Mouse (Mus musculus): ENCODE results near the gene Ubl7.

Ubl7 gene

GRCm38 (mm10) chr9:57948333-57948931 lies 37.7 kb downstream of the Ubl7 start:
- DNase-seq (ENCODE audit: low read depth, low spot score): no peak

- no peak for DNase-seq (ENCODE audit: low read depth, low spot score)
Measured at GRCm38 (mm10) chr9:57949102-57949704, 38.4 kb downstream of the Ubl7 start.

GRCm38 (mm10) chr9:57949879-57950278 lies 39.1 kb downstream of the Ubl7 start:
- no peak for DNase-seq (ENCODE audit: low read depth, low spot score)

GRCm38 (mm10) chr9:57950519-57950918 lies 39.7 kb downstream of the Ubl7 start:
- DNase-seq (ENCODE audit: low read depth, low spot score): no peak

GRCm38 (mm10) chr9:57951993-57952392 lies 41.2 kb downstream of the Ubl7 start:
- no peak for DNase-seq (ENCODE audit: low read depth, low spot score)

- no peak for DNase-seq (ENCODE audit: low read depth, low spot score)
Measured at GRCm38 (mm10) chr9:57954962-57955744, 44.4 kb downstream of the Ubl7 start.

GRCm38 (mm10) chr9:57955764-57956163 lies 45.0 kb downstream of the Ubl7 start:
- DNase-seq (ENCODE audit: low read depth, low spot score): no peak

- no peak for DNase-seq (ENCODE audit: low read depth, low spot score)
Measured at GRCm38 (mm10) chr9:57956196-57956837, 45.5 kb downstream of the Ubl7 start.

GRCm38 (mm10) chr9:57956838-57957236 lies 46.1 kb downstream of the Ubl7 start:
- no peak for DNase-seq (ENCODE audit: low read depth, low spot score)

- no peak for DNase-seq (ENCODE audit: low read depth, low spot score)
Measured at GRCm38 (mm10) chr9:57958615-57959014, 47.8 kb downstream of the Ubl7 start.

- DNase-seq (ENCODE audit: low read depth, low spot score): no peak
Measured at GRCm38 (mm10) chr9:57959399-57959798, 48.6 kb downstream of the Ubl7 start.

- DNase-seq (ENCODE audit: low read depth, low spot score): no peak
Measured at GRCm38 (mm10) chr9:57959886-57960866, 49.4 kb downstream of the Ubl7 start.

GRCm38 (mm10) chr9:57961226-57961625 lies 50.4 kb downstream of the Ubl7 start:
- DNase-seq (ENCODE audit: low read depth, low spot score): no peak

GRCm38 (mm10) chr9:57961863-57962778 lies 51.3 kb downstream of the Ubl7 start:
- DNase-seq (ENCODE audit: low read depth, low spot score): no peak

GRCm38 (mm10) chr9:57963249-57963997 lies 52.6 kb downstream of the Ubl7 start:
- no peak for DNase-seq (ENCODE audit: low read depth, low spot score)

- no peak for DNase-seq (ENCODE audit: low read depth, low spot score)
Measured at GRCm38 (mm10) chr9:57963998-57964395, 53.2 kb downstream of the Ubl7 start.

GRCm38 (mm10) chr9:57964528-57965250 lies 53.9 kb downstream of the Ubl7 start:
- no peak for DNase-seq (ENCODE audit: low read depth, low spot score)

- DNase-seq (ENCODE audit: low read depth, low spot score): no peak
Measured at GRCm38 (mm10) chr9:57965281-57966185, 54.8 kb downstream of the Ubl7 start.

Data from R1 (cell line).